Mouse (Mus musculus) cerebellum, postnatal 14 days (tissue): ENCODE data around the gene Kcnj10.

Source experiments
- DNase-seq, 2 experiments: peaks; one replicate each; pipeline ENCODE4 v3.0.0; 2021; ENCODE audit warnings: mixed read lengths in 2 of 2

Kcnj10 gene

GRCm38 (mm10) chr1:172390769-172391168 is 49.8 kb downstream of the Kcnj10 start:
- DNase-seq, result no peak

DNA sequence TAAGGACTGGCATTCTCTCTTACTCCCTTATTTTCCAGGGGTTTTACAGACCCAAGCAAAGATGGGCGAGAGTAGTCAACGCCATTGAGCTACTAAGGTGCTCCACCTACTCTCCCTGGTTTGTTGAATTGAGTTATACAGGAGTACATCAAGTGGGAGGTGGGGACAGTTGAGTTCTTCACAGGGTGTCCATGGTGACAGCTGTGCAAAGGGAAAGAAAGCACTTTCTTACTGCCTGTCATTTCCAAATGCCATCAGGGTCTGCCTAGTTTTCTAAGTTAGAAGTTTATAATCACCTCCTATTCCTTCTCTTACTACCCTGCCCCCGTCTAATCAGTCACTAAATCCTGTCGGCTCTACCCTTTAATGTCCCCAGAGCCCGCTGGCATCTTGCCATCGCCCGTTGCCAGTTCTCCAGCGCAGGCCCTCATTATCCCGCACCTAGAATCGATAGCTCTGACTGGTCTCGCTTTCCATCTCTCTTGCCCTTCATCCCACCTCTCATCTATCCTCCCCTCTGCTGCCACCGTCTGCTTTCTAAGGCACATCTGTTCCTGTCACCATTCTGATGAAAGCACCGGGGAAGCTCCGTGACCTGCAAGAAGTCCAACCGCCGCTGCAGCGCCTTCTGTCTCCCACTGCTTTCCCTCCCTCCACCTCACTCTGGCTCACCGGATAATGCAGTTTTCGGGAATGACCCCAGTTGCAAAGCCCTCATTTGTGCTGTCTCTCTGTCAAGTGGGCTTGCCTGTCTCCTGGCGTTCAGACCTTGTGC is 51.0 kb downstream of the Kcnj10 start:
- DNase-seq, result peak; percentile 35 to 60

DNA sequence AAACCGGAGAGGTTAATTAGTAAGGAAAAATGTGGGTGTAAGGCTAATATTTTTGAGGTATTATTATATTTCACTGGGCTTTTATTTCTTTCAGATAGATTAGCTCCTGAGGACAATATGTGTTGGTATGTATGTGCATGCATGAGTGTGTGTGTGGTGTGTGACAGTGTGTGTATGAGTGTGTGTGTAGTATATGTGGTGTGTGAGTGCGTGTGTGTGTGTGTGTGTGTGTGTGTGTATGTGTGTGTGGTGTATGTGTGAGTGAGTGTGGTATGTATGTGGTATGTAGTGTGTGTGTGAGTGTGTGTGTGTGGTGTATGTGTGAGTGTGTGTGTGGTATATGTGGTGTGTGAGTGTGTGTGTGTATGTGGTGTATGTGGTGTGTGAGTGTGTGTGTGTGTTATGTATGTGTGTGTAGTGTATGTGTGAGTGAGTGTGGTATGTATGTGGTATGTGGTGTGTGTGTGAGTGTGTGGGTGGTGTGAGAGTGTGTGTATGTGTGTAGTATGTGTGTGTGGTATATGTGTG is 51.7 kb downstream of the Kcnj10 start:
- no peak for DNase-seq

DNA sequence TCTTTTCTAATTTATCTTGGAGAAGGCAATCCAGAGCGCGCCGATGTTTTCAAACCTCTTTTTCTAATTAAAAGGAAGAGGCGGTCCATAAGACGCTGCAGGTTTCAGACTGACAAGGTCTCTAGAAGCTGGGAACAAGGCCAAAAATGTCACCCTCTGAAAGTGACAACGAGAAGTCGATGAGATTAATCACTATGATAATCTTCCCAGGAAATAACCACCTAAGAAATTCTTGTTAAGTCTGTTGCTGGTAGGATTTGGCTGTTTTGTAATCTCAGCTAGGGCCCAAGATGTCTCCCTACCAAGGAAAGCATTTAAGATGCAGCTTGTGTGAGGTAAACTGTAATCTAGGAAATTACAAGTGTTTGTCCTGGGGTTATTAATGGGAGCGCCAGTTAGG is 52.7 kb downstream of the Kcnj10 start:
- DNase-seq, result no peak

- DNase-seq, result no peak
Measured at GRCm38 (mm10) chr1:172396996-172397752, 56.2 kb downstream of the Kcnj10 start.

DNA sequence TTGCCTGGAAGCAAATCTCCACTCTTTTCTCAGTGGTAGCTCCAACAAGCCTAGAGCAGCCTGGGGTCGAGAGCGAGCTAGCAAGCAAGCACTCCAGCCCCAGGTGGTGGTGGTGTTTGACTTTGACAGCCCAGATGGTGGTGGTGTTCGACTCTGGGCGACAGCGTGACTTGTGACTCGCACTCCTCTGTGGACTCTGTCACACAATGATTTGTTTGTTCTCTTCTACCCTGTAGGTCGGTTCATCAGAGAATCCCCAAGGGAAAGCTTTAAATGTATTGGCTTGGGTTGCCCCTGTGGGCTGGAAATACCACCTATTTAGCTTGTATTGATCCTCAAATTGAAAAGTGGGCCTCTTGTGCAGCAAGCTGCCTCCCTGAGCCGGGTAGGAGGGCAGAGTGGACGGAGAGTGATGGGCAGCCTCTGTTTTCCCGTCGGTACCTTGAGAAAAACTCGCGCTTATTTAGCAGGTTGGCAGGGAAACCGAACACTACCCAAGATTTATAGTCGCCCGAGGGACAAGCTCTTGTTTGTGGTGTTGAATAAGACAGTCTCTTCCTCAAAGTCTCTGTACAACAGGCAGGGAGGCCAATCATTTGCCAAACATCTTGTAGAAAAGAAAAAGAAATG is 65.2 kb downstream of the Kcnj10 start:
- DNase-seq, result no peak

GRCm38 (mm10) chr1:172408996-172409395 is 68.0 kb downstream of the Kcnj10 start:
- DNase-seq, result peak; percentile 18 to 62

- no peak for DNase-seq
Measured at GRCm38 (mm10) chr1:172409431-172409830, 68.4 kb downstream of the Kcnj10 start.

GRCm38 (mm10) chr1:172410806-172411205 is 69.8 kb downstream of the Kcnj10 start:
- peak; percentile 67 to 78 for DNase-seq

DNA sequence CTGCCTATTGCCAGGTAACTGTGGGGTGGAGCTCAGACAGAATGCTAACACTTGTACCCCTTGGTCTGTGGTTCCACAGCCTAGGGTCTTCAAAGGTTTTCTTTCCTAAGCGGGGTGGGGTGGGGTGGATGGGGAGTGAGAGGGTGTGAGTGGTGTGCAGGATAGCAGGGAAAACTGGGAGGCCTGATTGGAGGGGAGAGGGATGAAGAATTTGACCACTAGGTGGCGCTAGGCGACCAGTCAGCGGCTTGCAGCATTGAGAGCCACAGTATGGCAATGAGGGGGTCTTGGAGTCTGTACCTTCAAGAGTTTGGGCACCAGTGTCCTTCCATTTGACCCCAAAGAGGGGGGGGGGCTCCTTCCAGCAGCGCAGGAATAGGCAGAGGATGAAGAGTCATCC is 71.2 kb downstream of the Kcnj10 start:
- DNase-seq, result peak; percentile 89 to 93

GRCm38 (mm10) chr1:172413491-172414230 is 72.7 kb downstream of the Kcnj10 start:
- no peak for DNase-seq

GRCm38 (mm10) chr1:172414231-172414585 is 73.2 kb downstream of the Kcnj10 start:
- no peak for DNase-seq

DNA sequence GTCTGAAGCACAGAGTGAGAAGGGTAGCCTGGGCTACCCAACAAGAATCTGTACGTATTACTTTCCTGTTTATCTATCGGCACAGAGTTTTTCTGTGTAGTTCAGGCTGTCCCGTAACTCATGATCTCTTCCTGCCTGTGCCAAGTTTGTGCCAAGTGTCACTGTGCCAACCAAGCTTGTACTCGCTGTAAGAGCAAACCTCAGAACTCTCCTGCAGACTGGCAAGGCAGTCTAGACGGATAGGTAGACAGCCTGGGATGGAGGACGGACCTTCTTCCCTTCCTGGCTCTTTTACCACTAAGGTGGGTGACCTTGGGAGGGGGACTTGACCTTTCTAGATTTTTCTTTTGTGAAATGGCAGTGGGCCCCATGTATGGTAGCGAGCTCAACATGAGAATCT is 74.1 kb downstream of the Kcnj10 start:
- no peak for DNase-seq

DNA sequence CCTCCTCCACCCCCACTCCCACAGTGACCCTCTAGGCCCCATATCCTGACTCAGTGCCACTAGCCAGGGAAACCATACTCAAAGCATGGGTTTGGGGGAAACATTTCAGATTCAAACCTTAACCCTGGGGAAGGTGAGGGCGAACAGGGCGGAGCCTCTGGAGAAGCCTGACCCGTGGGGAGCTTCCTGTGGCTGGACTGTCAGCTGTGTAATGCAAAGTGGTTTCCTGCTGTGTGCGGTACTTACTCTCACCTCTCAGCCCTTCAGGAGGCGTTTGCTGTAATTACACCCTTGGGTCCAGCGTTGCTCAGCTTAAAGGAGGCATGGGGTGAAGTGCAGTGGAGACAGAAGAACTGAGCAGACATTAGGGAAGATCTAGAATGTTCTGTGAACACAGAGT is 77.2 kb downstream of the Kcnj10 start:
- no peak for DNase-seq

DNA sequence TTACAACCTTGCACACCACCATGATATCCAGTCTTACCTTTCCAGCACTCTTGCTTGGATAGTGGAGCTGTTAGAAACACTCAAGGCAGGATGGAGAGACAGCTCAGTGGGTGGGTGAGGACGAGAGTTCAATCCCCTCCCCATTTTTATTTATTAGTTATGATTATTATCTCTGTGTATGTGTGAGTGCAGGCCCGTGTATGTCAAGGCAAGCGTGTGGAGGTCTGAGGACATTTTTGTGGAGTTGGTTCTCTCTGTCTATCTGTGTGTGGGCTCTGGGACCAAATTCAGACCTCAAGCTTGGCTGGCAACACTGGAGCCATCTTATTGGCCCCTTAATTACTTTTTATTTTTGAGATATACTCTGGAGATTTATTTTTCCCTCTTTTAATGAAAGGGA is 77.6 kb downstream of the Kcnj10 start:
- no peak for DNase-seq

- no peak for DNase-seq
Measured at GRCm38 (mm10) chr1:172420181-172420580, 79.2 kb downstream of the Kcnj10 start.

DNA sequence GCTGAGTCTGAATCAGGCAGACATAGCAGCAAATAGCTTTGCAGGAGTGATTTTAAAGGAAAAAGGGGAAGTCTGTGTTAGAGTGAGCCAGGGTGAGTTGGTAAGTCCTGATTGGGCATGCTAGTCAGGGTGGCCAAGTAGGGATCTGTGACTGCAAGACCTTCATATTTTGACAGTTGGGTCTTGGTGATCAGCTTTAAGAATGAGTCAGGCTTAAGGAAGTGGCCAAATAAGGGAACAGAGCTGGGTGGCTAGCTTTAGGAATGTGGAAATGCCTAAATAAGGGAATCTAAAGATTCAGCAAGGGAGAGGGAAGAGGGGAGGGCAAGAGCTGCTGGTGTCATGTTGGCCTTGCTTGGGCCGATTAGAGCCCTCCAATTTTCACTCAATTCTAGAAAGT is 82.4 kb downstream of the Kcnj10 start:
- DNase-seq, result no peak
